Mouse (Mus musculus) cerebellum, adult 18-20 months (tissue): ENCODE measurements around the gene Fam53a.

Experiments
- DNase-seq, 2 experiments: peaks; one replicate each; pipeline ENCODE4 v3.0.0; 2021

Gene Fam53a

GRCm38 (mm10) chr5:33629301-33629987, at the start of gene Fam53a, which contains the start of gene Gm9903:
Gene Fam53a, minus strand, starts transcription at chr5:33629635.
Gene Gm9903, plus strand, starts transcription at chr5:33629925.
- peak; percentile 100 for DNase-seq

DNA sequence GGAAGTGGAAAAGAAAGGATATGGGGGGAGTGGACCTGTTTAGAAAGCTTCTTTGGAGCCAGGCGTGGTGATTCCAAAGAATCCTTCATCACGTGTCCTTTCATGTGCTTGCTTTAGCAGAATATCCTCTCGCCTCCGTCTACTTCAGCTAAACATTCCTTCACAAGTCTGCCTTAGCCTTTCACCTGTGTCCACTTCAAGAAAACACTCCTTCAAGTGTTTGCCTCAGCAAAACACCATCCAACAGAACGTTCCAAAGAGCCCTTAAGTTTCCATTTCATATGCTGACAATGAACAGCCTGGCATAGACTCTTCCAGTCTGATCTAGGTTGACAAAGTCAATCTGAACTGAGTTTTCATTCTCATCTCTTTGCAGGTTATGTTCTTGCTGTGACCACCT, 48.8 kb upstream of the Fam53a start:
- DNase-seq: no peak

DNA sequence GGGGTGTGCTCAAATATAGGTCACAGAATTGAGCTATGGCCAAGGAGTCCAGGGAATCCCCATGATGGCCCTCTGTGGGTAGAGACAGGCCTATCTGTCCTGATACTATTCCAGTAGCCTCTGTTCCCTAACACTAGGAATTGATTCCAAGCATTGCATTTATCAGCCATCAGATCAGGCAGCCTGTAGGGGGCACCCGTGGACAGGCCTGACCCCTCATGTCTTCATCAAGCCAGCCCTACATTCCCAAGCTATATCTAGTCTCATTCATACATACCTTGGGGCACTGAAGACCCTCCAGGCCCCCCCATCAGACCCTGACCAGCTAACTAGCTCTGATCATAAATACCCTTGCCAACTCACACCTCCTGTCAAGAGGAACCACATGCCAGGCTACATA, 46.5 kb upstream of the Fam53a start:
- peak; percentile 31 to 49 for DNase-seq

DNA sequence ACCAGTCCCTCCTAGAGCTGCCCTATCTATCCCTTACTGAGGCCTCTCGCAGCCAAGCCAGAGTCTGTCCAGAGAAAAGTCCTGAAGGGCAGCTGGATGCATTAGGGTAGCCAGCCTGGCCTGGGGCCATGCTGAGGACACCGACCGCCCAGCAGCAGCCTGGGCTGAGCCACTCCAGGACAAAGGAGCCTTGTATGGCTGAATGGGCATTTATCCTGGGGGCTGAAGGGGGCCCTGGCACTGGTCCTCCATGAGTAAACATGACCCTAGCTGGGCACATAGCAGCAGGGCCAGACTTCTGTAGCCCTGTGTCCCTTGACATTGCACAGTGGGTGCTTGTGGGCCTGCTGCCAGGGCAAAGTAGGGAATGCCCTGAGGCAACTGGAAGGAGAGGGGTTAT, 45.0 kb upstream of the Fam53a start:
- peak; percentile 25 to 38 for DNase-seq

GRCm38 (mm10) chr5:33671659-33672058, 42.2 kb upstream of the Fam53a start:
- no peak for DNase-seq

- DNase-seq: peak in 1 of 2 experiments; percentile 15
Measured at GRCm38 (mm10) chr5:33668223-33668622, 38.8 kb upstream of the Fam53a start.

DNA sequence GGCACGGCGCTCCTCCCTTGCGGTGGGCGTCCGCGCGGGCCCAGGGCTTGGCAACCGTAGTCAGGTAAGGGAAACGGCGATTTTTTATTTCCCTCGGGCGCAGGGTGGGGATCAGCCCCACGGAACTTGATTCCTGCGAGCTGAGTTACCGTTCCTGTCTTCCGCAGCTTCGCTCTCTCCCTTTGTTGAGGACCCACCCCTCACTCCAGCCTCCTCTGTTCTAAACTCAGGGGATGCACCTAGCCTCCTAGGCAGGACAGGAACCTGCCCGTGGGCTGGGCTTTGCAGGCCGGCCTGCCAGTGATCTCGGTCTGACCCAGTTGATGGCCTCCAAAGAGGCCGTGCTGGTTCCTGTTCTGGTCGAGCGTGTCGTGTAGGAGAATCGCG, 29.2 kb upstream of the Fam53a start:
- DNase-seq: no peak

- peak; percentile 97 to 100 for DNase-seq
Measured at GRCm38 (mm10) chr5:33657787-33658663, 28.6 kb upstream of the Fam53a start, which contains the start of the genes Tacc3 and Tmem129. Gene Tacc3, plus strand, starts transcription at chr5:33658128. Gene Tmem129, minus strand, starts transcription at chr5:33658416.

DNA sequence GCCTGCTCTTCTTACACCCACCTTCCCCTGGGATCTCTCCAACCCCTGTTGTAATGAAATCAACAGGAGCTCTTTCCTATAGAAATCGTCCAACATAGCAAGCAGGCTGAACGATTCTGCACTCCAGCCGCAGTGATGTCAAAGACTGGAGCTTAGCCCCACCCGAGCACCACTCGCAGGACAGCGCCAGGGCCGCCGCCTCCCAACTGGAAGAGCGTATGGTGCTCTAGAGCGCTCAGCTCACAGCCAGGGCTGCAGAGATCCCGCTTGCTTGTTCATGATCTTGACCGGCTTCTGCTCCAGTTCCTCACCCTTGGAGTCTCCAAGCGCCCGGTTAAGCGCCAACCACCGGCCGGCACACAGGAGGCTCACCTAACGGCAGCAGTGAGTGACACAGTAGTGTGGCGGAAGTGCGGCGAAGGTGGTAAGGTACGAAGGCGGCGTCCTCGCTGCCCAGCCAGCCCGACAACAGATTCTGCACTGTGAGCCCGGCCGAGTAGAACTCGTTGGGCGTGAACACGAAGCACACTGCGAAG, 27.9 kb upstream of the Fam53a start:
- no peak for DNase-seq

GRCm38 (mm10) chr5:33656739-33657138, 27.3 kb upstream of the Fam53a start:
- no peak for DNase-seq

GRCm38 (mm10) chr5:33655251-33655840, 25.9 kb upstream of the Fam53a start:
- peak in 1 of 2 experiments; percentile 13 for DNase-seq

DNA sequence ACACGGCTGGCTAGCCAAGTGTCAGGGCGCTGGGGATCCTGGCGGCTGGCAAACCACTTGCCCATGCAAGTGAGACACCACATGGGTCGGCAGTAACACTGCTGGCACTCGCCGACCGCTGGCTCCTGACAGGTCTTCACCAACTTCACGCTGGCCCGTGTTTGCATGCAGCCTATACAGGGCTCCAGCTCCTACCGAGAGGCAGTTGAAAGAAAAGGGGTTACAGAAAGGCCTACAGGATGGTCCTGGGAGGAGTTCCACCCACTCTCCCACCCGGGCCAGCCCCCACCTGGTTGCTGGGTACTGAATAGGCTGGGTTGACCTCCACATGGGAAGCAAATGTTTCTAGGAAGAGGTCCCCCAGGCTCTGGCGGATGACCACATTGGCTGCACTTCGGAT, 25.0 kb upstream of the Fam53a start:
- peak in 1 of 2 experiments; percentile 15 for DNase-seq

DNA sequence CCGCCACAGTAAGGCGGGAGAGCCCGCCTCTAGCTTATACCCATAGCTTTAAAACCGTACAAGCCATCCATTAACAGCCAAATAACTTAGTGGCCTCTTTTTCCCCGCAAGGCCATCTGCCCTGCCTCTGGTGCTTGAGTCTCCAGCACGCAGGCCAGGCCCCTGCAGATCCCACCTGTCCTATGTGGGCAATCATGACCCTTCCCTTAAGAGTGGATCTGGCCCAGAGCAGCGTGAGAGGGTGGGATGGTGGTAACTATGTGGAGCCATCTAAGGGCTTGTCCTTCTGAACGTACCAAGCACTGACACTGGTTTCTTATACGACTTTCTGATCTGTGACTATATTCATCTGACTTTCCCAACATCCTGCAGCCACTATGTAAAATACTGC, 23.3 kb upstream of the Fam53a start:
- DNase-seq: no peak

GRCm38 (mm10) chr5:33651921-33652782, 22.7 kb upstream of the Fam53a start, which contains the start of gene Slbp:
Gene Slbp, minus strand, starts transcription at chr5:33652574.
- peak; percentile 95 to 97 for DNase-seq

GRCm38 (mm10) chr5:33651541-33651920, 22.1 kb upstream of the Fam53a start:
- DNase-seq: no peak

DNA sequence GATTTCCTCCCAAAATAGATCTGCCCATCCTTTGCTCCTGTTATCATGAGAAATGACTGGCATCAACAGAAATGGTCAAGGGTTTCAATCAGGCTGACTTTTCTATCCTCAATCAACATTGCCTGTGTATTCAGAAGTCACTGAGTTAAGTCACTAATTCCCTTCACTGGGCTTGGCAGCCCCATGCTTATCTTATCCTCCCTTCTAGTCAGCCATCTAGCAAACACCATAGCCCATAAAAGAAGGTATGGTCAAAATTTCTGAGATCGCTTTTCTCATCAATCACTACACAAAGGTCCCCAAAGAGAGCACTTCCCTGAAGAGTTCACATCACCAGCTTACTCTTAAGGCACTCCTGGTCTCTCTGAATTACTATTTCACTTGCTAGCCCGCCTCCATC, 21.6 kb upstream of the Fam53a start:
- no peak for DNase-seq

GRCm38 (mm10) chr5:33640652-33641051, 11.2 kb upstream of the Fam53a start:
- DNase-seq: peak; percentile 50 to 57

DNA sequence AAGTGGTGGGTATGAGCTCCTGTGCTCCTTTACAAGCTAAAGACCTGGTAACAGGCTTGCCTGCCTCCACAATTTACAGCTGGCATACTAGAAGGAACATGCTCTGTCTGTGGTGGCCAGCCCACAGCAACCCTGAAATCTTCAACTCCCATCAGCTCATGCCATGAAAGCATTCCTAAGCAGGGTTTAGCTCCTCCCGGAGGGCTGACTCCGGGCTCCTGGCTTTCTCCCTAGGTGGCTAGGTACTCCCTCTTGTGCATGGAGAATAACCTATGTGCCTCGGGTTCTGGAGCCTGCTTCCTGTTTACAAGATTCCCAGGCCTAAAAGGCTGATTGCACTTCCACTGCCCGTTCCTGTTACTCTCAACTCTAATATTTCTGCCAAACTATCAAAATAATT, 9.4 kb upstream of the Fam53a start:
- no peak for DNase-seq

- DNase-seq: no peak
Measured at GRCm38 (mm10) chr5:33637606-33638350, 8.3 kb upstream of the Fam53a start.

DNA sequence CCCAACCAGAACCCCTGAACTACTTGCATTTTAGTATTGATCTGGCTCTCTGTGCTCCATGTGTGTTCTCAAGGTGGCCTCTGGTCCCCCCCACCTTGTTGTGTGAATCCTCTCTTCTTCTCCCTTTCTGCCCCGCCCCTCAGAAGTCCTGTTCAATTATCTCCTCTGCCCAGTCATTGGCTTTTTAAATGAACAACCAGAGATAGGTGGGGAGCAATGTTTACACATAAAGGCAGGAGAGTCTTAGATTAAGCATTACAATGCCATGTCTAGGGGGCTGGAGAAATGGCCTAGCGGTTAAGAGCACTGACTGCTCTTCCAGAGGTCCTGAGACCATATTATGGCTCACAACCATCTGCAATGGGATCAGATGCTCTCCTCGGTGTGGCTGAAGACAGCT, 5.9 kb upstream of the Fam53a start:
- no peak for DNase-seq

DNA sequence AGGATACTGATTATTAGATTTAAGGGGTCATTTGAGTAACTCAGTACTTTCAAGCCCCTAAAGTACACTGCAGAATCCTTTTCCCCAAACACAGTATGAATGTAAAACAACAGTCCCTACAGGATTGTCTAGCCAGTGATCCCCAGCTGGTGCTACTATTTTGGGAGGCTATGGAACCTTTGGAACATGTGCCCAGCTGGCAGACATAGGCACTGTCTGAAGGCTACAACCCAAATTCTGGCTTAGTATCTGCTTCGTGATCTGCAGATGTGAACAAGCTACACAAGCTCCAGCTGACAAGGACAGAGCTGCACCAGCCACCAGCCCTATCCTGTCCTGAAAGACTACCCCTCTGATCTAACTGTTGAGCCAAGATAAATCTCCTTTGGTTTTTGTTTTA, 3.1 kb upstream of the Fam53a start:
- DNase-seq: no peak
